Mouse (Mus musculus): ENCODE measurements around the gene Mcm2. TPM values are rescaled to one million over a fixed set of nuclear protein-coding genes. Genes with fewer than 3 reads are reported as not detected.

Gene Mcm2
- polyA plus RNA-seq, 1 experiment from 2014 or later: 53.6 TPM

- 64% methylated on average over 5 of the region's 5 CpGs for WGBS (ENCODE audit: insufficient replicate concordance)
- no peak overlapping the region for H3K4me3 ChIP-seq (ENCODE audit: low read depth, low read length)
- peaks cover 77% of the 10 kb centered on the region for H3K36me3 ChIP-seq (replicated peaks; ENCODE audit: insufficient read depth, low read length)
- no peak overlapping the region for H3K27ac ChIP-seq (ENCODE audit: low read depth)
- no peaks in the 10 kb centered on the region for H3K27me3 ChIP-seq (ENCODE audit: insufficient read depth, low read length)
- H3K4me2 ChIP-seq (ENCODE audit: low read depth, low read length): no peak overlapping the region
- TF ChIP-seq EP300 (IDR thresholded peaks at IDR 0.05; ENCODE audit: low read depth) (no peak), CTCF (IDR thresholded peaks at IDR 0.05; ENCODE audit: low read depth) (peak; percentile 95)
- DNase-seq: peak; percentile 80
- peaks cover 14% of the 10 kb centered on the region for H3K4me1 ChIP-seq (ENCODE audit: insufficient read depth)
- no peaks in the 10 kb centered on the region for H3K9me3 ChIP-seq (ENCODE audit: low read length)
- no peak for ATAC-seq
- H3K9ac ChIP-seq (replicated peaks): no peak overlapping the region
These were observed 5.0 kb downstream of the Mcm2 start for GRCm38 (mm10) chr6:88893559-88893958.

DNA sequence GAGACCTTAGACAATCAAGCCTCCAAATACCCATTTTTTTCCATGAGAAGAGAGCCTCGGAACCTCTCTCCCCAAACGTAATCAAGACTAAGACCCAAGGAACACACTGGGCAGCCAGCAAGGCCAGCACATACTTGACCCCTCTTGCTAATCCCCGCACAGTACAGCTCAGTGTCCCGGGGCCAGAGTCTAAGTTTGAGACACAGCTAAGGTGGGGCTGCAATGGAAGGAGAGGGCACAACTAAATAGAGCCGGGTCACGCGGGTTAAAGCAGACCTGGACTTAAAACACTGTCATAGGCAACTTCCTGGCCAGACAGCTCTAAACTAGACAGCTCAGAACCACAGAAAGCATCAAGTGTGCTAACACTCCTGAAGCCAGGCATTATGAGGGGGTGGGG lies 7.7 kb downstream of the Mcm2 start:
- DNase-seq (no peak), ATAC-seq (no peak)
- no peak overlapping the region for H3K27ac ChIP-seq (ENCODE audit: low read depth)
- H3K27me3 ChIP-seq (ENCODE audit: insufficient read depth, low read length): no peaks in the 10 kb centered on the region
- 0 out of 2 replicates have a peak, but pooled peaks cover 5% of the 10 kb centered on the region for H3K4me1 ChIP-seq (ENCODE audit: insufficient read depth)
- H3K36me3 ChIP-seq (replicated peaks; ENCODE audit: insufficient read depth, low read length): peaks cover 92% of the 10 kb centered on the region
- H3K9ac ChIP-seq (replicated peaks): no peak overlapping the region
- TF ChIP-seq CTCF (IDR thresholded peaks at IDR 0.05; ENCODE audit: low read depth) (no peak), EP300 (IDR thresholded peaks at IDR 0.05; ENCODE audit: low read depth) (no peak)
- no peaks in the 10 kb centered on the region for H3K9me3 ChIP-seq (ENCODE audit: low read length)
- H3K4me2 ChIP-seq (ENCODE audit: low read depth, low read length): no peak overlapping the region
- no peak overlapping the region for H3K4me3 ChIP-seq (ENCODE audit: low read depth, low read length)
- 86% methylated on average over 7 of the region's 7 CpGs for WGBS (ENCODE audit: insufficient replicate concordance)

- Histone ChIP-seq H3K36me3 (replicated peaks; ENCODE audit: insufficient read depth, low read length) (peaks cover 93% of the 10 kb centered on the region), H3K4me2 (ENCODE audit: low read depth, low read length) (no peak overlapping the region), H3K9ac (replicated peaks) (no peak overlapping the region), H3K4me3 (ENCODE audit: low read depth, low read length) (no peak overlapping the region), H3K27me3 (ENCODE audit: insufficient read depth, low read length) (no peaks in the 10 kb centered on the region), H3K27ac (ENCODE audit: low read depth) (peak overlapping the region; percentile 70), H3K9me3 (ENCODE audit: low read length) (no peaks in the 10 kb centered on the region), H3K4me1 (ENCODE audit: insufficient read depth) (0 out of 2 replicates have a peak, but pooled peaks cover 5% of the 10 kb centered on the region)
- ATAC-seq (peak; percentile 82), DNase-seq (peak; percentile 54)
- WGBS (ENCODE audit: insufficient replicate concordance): 68% methylated on average over 13 of the region's 13 CpGs
- TF ChIP-seq CTCF (IDR thresholded peaks at IDR 0.05; ENCODE audit: low read depth): no peak
- no peak for TF ChIP-seq EP300 (IDR thresholded peaks at IDR 0.05; ENCODE audit: low read depth)
These were observed 9.1 kb downstream of the Mcm2 start for GRCm38 (mm10) chr6:88889410-88890042.

GRCm38 (mm10) chr6:88886417-88886967 lies 12.1 kb downstream of the Mcm2 start:
- Histone ChIP-seq H3K36me3 (replicated peaks; ENCODE audit: insufficient read depth, low read length) (peaks cover 78% of the 10 kb centered on the region), H3K4me1 (ENCODE audit: insufficient read depth) (0 out of 2 replicates have a peak, but pooled peaks cover 5% of the 10 kb centered on the region), H3K4me2 (ENCODE audit: low read depth, low read length) (no peak overlapping the region), H3K4me3 (ENCODE audit: low read depth, low read length) (no peak overlapping the region), H3K9ac (replicated peaks) (no peak overlapping the region), H3K27ac (ENCODE audit: low read depth) (no peak overlapping the region), H3K9me3 (ENCODE audit: low read length) (no peaks in the 10 kb centered on the region), H3K27me3 (ENCODE audit: insufficient read depth, low read length) (no peaks in the 10 kb centered on the region)
- DNase-seq (no peak), ATAC-seq (no peak)
- TF ChIP-seq EP300 (IDR thresholded peaks at IDR 0.05; ENCODE audit: low read depth): no peak
- no peak for TF ChIP-seq CTCF (IDR thresholded peaks at IDR 0.05; ENCODE audit: low read depth)
- 89% methylated on average over 2 of the region's 2 CpGs for WGBS (ENCODE audit: insufficient replicate concordance)

GRCm38 (mm10) chr6:88885644-88886416 lies 12.8 kb downstream of the Mcm2 start:
- H3K4me2 ChIP-seq (ENCODE audit: low read depth, low read length): no peak overlapping the region

DNA sequence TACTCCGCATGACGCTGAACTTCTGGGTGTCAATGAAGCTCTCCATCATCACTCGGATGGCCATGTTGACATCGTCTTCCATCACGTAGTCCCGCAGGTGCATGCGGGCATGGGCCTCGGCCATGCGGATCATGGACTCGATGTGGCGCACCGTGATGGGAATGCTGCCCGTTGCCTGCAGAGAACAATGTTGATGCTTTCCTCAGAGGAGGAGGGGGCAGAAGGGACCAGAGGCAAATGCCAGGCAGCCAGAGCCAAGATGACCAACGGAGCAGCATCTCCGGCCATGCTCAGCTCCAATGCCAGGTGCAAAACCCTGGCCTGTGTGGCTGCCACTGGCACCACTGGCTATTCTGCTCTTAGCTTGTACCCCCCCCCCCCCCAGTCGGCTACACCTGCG lies 13.9 kb downstream of the Mcm2 start:
- 0 out of 2 replicates have a peak, but pooled peaks cover 2% of the 10 kb centered on the region for H3K4me1 ChIP-seq (ENCODE audit: insufficient read depth)
- 93% methylated on average over 17 of the region's 17 CpGs for WGBS (ENCODE audit: insufficient replicate concordance)
- no peak overlapping the region for H3K4me3 ChIP-seq (ENCODE audit: low read depth, low read length)
- no peak overlapping the region for H3K27ac ChIP-seq (ENCODE audit: low read depth)
- H3K4me2 ChIP-seq (ENCODE audit: low read depth, low read length): no peak overlapping the region
- peaks cover 59% of the 10 kb centered on the region for H3K36me3 ChIP-seq (replicated peaks; ENCODE audit: insufficient read depth, low read length)
- no peak for ATAC-seq
- DNase-seq: no peak
- no peak for TF ChIP-seq CTCF (IDR thresholded peaks at IDR 0.05; ENCODE audit: low read depth)
- no peak for TF ChIP-seq EP300 (IDR thresholded peaks at IDR 0.05; ENCODE audit: low read depth)
- H3K9me3 ChIP-seq (ENCODE audit: low read length): no peaks in the 10 kb centered on the region
- no peaks in the 10 kb centered on the region for H3K27me3 ChIP-seq (ENCODE audit: insufficient read depth, low read length)
- no peak overlapping the region for H3K9ac ChIP-seq (replicated peaks)

More at GRCm38 (mm10) chr6:88885644-88886416, 12.8 kb downstream of the Mcm2 start:
- no peaks in the 10 kb centered on the region for H3K9me3 ChIP-seq (ENCODE audit: low read length)
- H3K27me3 ChIP-seq (ENCODE audit: insufficient read depth, low read length): no peaks in the 10 kb centered on the region
- no peak overlapping the region for H3K4me3 ChIP-seq (ENCODE audit: low read depth, low read length)
- ATAC-seq (no peak), DNase-seq (no peak)
- peaks cover 71% of the 10 kb centered on the region for H3K36me3 ChIP-seq (replicated peaks; ENCODE audit: insufficient read depth, low read length)
- no peak overlapping the region for H3K27ac ChIP-seq (ENCODE audit: low read depth)
- 88% methylated on average over 12 of the region's 12 CpGs for WGBS (ENCODE audit: insufficient replicate concordance)
- TF ChIP-seq EP300 (IDR thresholded peaks at IDR 0.05; ENCODE audit: low read depth): no peak
- TF ChIP-seq CTCF (IDR thresholded peaks at IDR 0.05; ENCODE audit: low read depth): no peak
- H3K9ac ChIP-seq (replicated peaks): no peak overlapping the region
- 0 out of 2 replicates have a peak, but pooled peaks cover 5% of the 10 kb centered on the region for H3K4me1 ChIP-seq (ENCODE audit: insufficient read depth)
